Mouse (Mus musculus): ENCODE data around the gene Rif1. TPM values are rescaled to one million over a fixed set of nuclear protein-coding genes. Genes with fewer than 3 reads are reported as not detected.
"Not testable (repeated sequence)": the region's sequence is repeated elsewhere in the genome, so short reads cannot be mapped to it uniquely, and the experiment has no call there.

Rif1 gene
- total and polyA plus RNA-seq, 2 experiments from 2014 or later: 17.1 to 17.5 TPM

DNA sequence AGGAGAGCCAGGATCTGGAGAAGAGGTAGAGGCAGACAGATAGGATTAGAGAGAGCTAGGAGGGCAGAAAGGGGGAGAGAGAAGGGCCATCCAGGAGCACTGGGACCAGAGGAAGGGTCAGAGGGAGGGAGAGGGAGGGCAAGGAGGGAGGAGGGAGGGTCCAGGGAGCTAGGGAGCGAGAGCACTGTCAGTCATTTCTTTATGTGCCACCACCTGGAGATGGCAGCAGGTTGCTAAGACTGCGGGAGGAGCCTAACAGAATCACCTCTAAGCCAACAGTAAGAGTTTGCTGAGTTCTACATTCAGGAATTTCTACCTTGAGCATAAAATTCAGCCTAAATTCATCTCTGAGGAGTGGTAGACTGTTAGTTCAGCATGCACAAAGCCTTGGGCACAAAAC is 6.0 kb downstream of the Rif1 start:
- TF ChIP-seq CTCF (IDR thresholded peaks at IDR 0.05; ENCODE audit: low read depth): no peak
- Histone ChIP-seq H3K4me3 (ENCODE audit: low read length) (no peak overlapping the region), H3K9ac (replicated peaks; ENCODE audit: low read length) (no peak overlapping the region), H3K27me3 (ENCODE audit: insufficient read depth, low read length) (no peaks in the 10 kb centered on the region), H3K4me1 (ENCODE audit: insufficient read depth, low read length) (no peaks in the 10 kb centered on the region), H3K9me3 (ENCODE audit: low read length) (no peaks in the 10 kb centered on the region), H3K4me2 (ENCODE audit: low read depth, low read length) (no peak overlapping the region), H3K36me3 (ENCODE audit: insufficient read depth, low read length) (peaks cover 4% of the 10 kb centered on the region), H3K27ac (no peak overlapping the region)
- DNase-seq (ENCODE audit: low spot score) (no peak), ATAC-seq (no peak)
- 87% methylated on average over 2 of the region's 2 CpGs for WGBS

DNA sequence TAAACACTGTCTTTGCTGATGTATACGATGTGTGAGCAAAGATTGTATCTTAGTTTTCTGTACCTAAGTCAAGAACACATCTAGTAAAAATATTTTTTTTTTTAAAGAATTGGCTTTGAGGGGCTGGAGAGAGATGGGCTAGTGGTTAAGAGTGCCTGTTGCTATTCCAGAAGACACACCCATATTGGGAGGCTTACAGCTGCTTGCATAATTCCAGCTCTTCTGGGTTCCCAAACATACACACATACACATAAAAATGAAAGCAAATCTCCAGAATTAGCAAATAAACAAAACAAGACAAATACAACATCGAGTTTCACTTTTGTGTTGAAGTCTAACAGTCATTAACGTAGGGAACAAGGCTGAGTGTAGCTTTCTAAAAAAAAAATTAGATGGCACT is 11.4 kb downstream of the Rif1 start:
- Histone ChIP-seq H3K9ac (replicated peaks; ENCODE audit: low read length) (no peak overlapping the region), H3K9me3 (ENCODE audit: low read length) (no peaks in the 10 kb centered on the region), H3K27me3 (ENCODE audit: insufficient read depth, low read length) (no peaks in the 10 kb centered on the region), H3K36me3 (ENCODE audit: insufficient read depth, low read length) (peaks cover 11% of the 10 kb centered on the region), H3K27ac (no peak overlapping the region), H3K4me2 (ENCODE audit: low read depth, low read length) (no peak overlapping the region), H3K4me3 (ENCODE audit: low read length) (no peak overlapping the region), H3K4me1 (ENCODE audit: insufficient read depth, low read length) (no peaks in the 10 kb centered on the region)
- ATAC-seq (no peak), DNase-seq (ENCODE audit: low spot score) (no peak)
- WGBS: 95% methylated on average over 3 of the region's 3 CpGs
- no peak for TF ChIP-seq CTCF (IDR thresholded peaks at IDR 0.05; ENCODE audit: low read depth)

DNA sequence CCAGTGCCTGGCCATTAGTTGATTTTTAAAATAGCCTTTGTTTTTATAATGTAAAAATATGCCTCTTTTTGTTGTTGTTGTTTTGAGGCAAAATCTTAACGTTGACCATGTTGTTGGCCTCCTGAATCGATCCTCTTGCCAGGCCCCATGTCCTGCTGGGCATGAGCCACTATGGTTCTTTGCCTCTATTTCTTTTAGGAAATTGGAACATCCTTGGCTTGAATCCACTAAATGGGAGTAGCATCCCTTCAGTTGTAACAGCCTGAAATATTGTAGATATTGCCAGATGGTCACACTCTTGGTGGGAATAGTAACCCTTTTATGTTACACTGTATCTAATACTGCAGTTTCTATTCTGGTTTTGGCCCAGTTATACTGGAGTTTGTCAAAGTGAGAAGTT is 11.9 kb downstream of the Rif1 start:
- H3K27ac ChIP-seq: no peak overlapping the region
- H3K4me3 ChIP-seq (ENCODE audit: low read length): no peak overlapping the region
- TF ChIP-seq CTCF (IDR thresholded peaks at IDR 0.05; ENCODE audit: low read depth): no peak
- no peaks in the 10 kb centered on the region for H3K4me1 ChIP-seq (ENCODE audit: insufficient read depth, low read length)
- ATAC-seq (no peak), DNase-seq (ENCODE audit: low spot score) (no peak)
- H3K9me3 ChIP-seq (ENCODE audit: low read length): no peaks in the 10 kb centered on the region
- no peak overlapping the region for H3K9ac ChIP-seq (replicated peaks; ENCODE audit: low read length)
- peaks cover 15% of the 10 kb centered on the region for H3K36me3 ChIP-seq (ENCODE audit: insufficient read depth, low read length)
- no peak overlapping the region for H3K4me2 ChIP-seq (ENCODE audit: low read depth, low read length)
- H3K27me3 ChIP-seq (ENCODE audit: insufficient read depth, low read length): no peaks in the 10 kb centered on the region
- WGBS: 72% methylated on average over 2 of the region's 2 CpGs

DNA sequence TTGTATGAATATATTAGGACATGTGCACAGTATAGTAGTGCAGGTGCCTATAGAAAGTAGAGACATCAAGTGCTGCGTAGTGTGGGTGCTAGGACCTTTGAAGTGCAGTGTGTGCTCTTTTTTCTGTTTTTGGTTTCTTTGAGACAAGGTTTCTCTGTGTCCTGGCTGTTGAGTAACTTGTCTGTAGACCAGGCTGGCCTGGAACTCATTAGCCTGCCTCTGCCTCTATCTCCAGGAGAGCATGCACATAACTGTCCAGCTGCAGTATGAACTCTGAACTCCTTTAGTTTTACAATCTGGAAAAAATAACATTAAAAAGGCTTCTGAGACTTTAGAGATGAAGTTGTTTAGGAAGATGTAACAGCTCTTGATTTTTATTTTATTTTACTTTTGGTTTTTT is 41.5 kb downstream of the Rif1 start:
- no peaks in the 10 kb centered on the region for H3K9me3 ChIP-seq (ENCODE audit: low read length)
- no peak for DNase-seq (ENCODE audit: low spot score)
- TF ChIP-seq CTCF (IDR thresholded peaks at IDR 0.05; ENCODE audit: low read depth): no peak
- 96% methylated on average over 1 of the region's 1 CpGs for WGBS
- no peaks in the 10 kb centered on the region for H3K27me3 ChIP-seq (ENCODE audit: insufficient read depth, low read length)
- no peaks in the 10 kb centered on the region for H3K4me1 ChIP-seq (ENCODE audit: insufficient read depth, low read length)
- no peak overlapping the region for H3K4me2 ChIP-seq (ENCODE audit: low read depth, low read length)
- no peak overlapping the region for H3K27ac ChIP-seq
- H3K9ac ChIP-seq (replicated peaks; ENCODE audit: low read length): no peak overlapping the region
- no peak overlapping the region for H3K4me3 ChIP-seq (ENCODE audit: low read length)
- peaks cover 45% of the 10 kb centered on the region for H3K36me3 ChIP-seq (ENCODE audit: insufficient read depth, low read length)
- no peak for ATAC-seq

DNA sequence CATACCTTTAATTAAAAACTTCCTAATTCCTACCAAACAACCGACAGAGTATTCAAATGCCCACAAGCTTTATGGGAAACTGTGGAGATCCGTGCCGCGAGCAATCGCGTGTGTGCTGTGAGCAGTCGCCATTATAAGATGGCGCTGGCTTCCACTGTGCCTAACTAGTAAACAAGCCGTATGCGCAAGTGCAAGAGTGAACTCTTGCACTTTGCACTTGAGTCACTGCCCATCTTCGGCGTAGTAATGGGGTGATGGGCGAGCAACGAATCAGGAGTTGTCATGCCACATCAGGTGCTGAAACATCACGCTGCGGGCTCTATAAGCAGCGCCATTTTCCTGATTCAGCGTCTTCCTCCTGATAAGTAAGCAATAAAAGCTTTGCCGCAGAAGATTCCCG is 58.7 kb downstream of the Rif1 start:
- ATAC-seq; H3K9ac ChIP-seq (replicated peaks; ENCODE audit: low read length); H3K27ac ChIP-seq; H3K36me3 ChIP-seq (ENCODE audit: insufficient read depth, low read length); DNase-seq (ENCODE audit: low spot score); H3K4me3 ChIP-seq (ENCODE audit: low read length); H3K9me3 ChIP-seq (ENCODE audit: low read length); H3K4me2 ChIP-seq (ENCODE audit: low read depth, low read length); H3K4me1 ChIP-seq (ENCODE audit: insufficient read depth, low read length); H3K27me3 ChIP-seq (ENCODE audit: insufficient read depth, low read length): not testable (repeated sequence)
- 98% methylated on average over 20 of the region's 20 CpGs for WGBS

- Histone ChIP-seq H3K9me3 (ENCODE audit: low read length) (no peaks in the 10 kb centered on the region), H3K4me3 (ENCODE audit: low read length) (no peak overlapping the region), H3K4me2 (ENCODE audit: low read depth, low read length) (no peak overlapping the region), H3K27me3 (ENCODE audit: insufficient read depth, low read length) (no peaks in the 10 kb centered on the region), H3K27ac (no peak overlapping the region), H3K9ac (replicated peaks; ENCODE audit: low read length) (no peak overlapping the region), H3K36me3 (ENCODE audit: insufficient read depth, low read length) (no peaks in the 10 kb centered on the region), H3K4me1 (ENCODE audit: insufficient read depth, low read length) (no peaks in the 10 kb centered on the region)
- 71% methylated on average over 2 of the region's 2 CpGs for WGBS
- no peak for TF ChIP-seq CTCF (IDR thresholded peaks at IDR 0.05; ENCODE audit: low read depth)
- no peak for ATAC-seq
- DNase-seq (ENCODE audit: low spot score): peak; percentile 24
These were observed 60.7 kb downstream of the Rif1 start for GRCm38 (mm10) chr2:52133351-52133750.

DNA sequence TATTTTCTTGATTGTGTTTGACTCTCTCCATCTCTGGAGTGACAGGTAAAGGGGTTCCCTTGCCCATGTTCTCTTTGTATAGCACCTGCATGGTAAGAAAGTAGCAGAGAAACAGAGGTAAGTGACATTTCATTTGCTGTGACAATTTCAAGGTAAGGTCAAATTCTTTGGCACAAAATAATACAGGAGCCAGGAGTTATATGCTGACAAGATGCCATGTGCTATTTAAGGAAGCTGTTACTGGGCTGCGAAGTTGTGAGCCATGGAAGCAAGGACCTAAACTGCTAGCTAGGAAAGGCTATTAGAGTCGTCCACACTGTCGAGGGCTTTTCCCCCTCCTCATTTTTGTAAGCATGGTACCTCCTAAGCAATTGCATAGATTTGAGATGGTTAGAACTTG is 80.4 kb downstream of the Rif1 start:
- no peak for ATAC-seq
- no peaks in the 10 kb centered on the region for H3K36me3 ChIP-seq (ENCODE audit: insufficient read depth, low read length)
- H3K4me1 ChIP-seq (ENCODE audit: insufficient read depth, low read length): no peaks in the 10 kb centered on the region
- no peaks in the 10 kb centered on the region for H3K9me3 ChIP-seq (ENCODE audit: low read length)
- no peak for DNase-seq (ENCODE audit: low spot score)
- no peak overlapping the region for H3K9ac ChIP-seq (replicated peaks; ENCODE audit: low read length)
- no peak overlapping the region for H3K4me3 ChIP-seq (ENCODE audit: low read length)
- H3K27me3 ChIP-seq (ENCODE audit: insufficient read depth, low read length): no peaks in the 10 kb centered on the region
- 82% methylated on average over 3 of the region's 3 CpGs for WGBS
- no peak overlapping the region for H3K27ac ChIP-seq
- no peak for TF ChIP-seq CTCF (IDR thresholded peaks at IDR 0.05; ENCODE audit: low read depth)
- no peak overlapping the region for H3K4me2 ChIP-seq (ENCODE audit: low read depth, low read length)

Measured in hindbrain, postnatal 0 days (tissue).